Comparison of ENCODE assay signal across 35 mouse cellular contexts in the genomic region with DNA sequence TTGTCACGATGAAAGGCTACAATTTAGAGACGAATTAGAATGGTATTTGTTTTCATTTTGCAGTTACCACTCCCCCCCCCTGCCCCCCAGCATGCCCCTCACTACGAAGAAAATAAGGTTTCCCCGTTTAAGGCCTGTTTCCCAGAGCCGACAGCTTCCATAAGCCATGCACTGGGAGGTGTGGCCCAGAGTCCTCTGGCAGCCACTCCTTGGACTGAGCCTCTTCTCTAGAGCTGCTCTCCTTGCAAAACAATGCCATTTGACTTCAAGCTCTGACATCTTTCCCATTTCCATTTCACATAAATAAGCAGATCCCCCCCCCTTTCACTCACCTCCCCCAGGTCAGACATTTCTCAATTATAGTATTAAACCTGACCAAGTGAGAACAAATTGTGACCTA.
"Had no signal": no experiment of that assay in that cellular context is flagged by ENCODE, and none has a peak within 500 bp of the region (broad histone marks: within the 10 kb centered on the region; RNA-seq: fewer than 3 reads in every experiment).

No protein-coding gene starts in this region.

- H3K27ac ChIP-seq: heart, embryonic 10.5 days; heart, embryonic 13.5 days; heart, embryonic 15.5 days; hindbrain, embryonic 10.5 days; hindbrain, embryonic 12.5 days; hindbrain, embryonic 13.5 days; hindbrain, embryonic 14.5 days; hindbrain, embryonic 15.5 days; hindbrain, postnatal 0 days; intestine, embryonic 15.5 days; kidney, embryonic 15.5 days; kidney, postnatal 0 days; layer of hippocampus, adult 2 months had no signal

- ATAC-seq: hindbrain, embryonic 16.5 days; hindbrain, postnatal 0 days; inflammation-experienced regulatory T-cells, adult 6 months; intestine, embryonic 15.5 days; intestine, embryonic 16.5 days; intestine, postnatal 0 days had no signal

- H3K27me3 ChIP-seq: hindbrain, embryonic 12.5 days; hindbrain, embryonic 13.5 days; intestine, embryonic 15.5 days had no signal

- H3K9ac ChIP-seq: heart, embryonic 12.5 days; heart, embryonic 13.5 days; heart, embryonic 15.5 days; hindbrain, embryonic 12.5 days; hindbrain, embryonic 13.5 days; hindbrain, embryonic 14.5 days; hindbrain, embryonic 15.5 days; intestine, embryonic 15.5 days; kidney, embryonic 15.5 days had no signal

- DNase-seq: heart, postnatal 10 days; heart, postnatal 14 days; heart, postnatal 36 days; heart, postnatal 4 days; kidney, adult 11 months; kidney, adult 18-20 months; kidney, adult 2 months; kidney, adult 8-10 months; kidney, adult 9 months; kidney, postnatal 10 days; kidney, postnatal 14 days; kidney, postnatal 25 days; kidney, postnatal 36 days; kidney, postnatal 4 days; layer of hippocampus, adult 9-11 months; layer of hippocampus, postnatal 36 days had no signal

- H3K36me3 ChIP-seq: heart, embryonic 10.5 days; heart, embryonic 12.5 days; heart, embryonic 13.5 days; heart, embryonic 15.5 days; hindbrain, embryonic 10.5 days; hindbrain, embryonic 12.5 days; hindbrain, embryonic 13.5 days; hindbrain, embryonic 15.5 days; intestine, embryonic 15.5 days; kidney, embryonic 15.5 days had no signal

- H3K4me1 ChIP-seq: intestine, embryonic 15.5 days; kidney, embryonic 15.5 days had no signal

- H3K4me2 ChIP-seq: heart, embryonic 11.5 days; heart, embryonic 12.5 days; heart, embryonic 13.5 days; heart, embryonic 15.5 days; hindbrain, embryonic 12.5 days; hindbrain, embryonic 13.5 days; hindbrain, embryonic 14.5 days; hindbrain, embryonic 15.5 days; intestine, embryonic 15.5 days; kidney, embryonic 15.5 days had no signal

- H3K9me3 ChIP-seq: heart, embryonic 10.5 days; heart, embryonic 12.5 days; heart, embryonic 13.5 days; heart, embryonic 15.5 days; hindbrain, embryonic 10.5 days; hindbrain, embryonic 12.5 days; hindbrain, embryonic 13.5 days; hindbrain, embryonic 15.5 days; intestine, embryonic 15.5 days; kidney, embryonic 15.5 days had no signal

- H3K4me3 ChIP-seq: heart, embryonic 10.5 days; heart, embryonic 12.5 days; heart, embryonic 13.5 days; heart, embryonic 15.5 days; hindbrain, embryonic 10.5 days; hindbrain, embryonic 12.5 days; hindbrain, embryonic 13.5 days; hindbrain, embryonic 15.5 days; intestine, embryonic 15.5 days; kidney, embryonic 15.5 days; layer of hippocampus, adult 2 months had no signal
